Mouse (Mus musculus): ENCODE results near the gene Dok5.

DNA sequence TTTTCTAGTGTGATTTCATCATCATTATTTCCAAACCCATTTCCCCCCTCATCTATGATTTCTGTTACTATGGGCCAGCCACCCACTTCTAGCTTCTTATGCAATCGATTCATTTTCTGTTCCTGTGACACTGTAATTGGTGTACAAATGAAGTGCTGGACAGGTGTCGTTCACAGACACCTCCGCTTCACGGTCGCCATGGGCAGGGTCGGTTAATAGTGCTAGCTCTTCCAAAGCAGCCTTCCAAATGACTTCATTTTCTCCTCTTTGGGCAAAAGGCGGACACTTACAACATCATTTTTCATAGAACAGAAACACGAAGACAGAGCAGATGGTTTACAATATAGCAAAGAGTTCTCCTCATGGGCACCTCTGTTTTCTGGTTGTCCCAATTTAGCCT is 1.5 kb upstream of the Dok5 start:
- no peak for TF ChIP-seq POLR2A (IDR thresholded peaks at IDR 0.05; ENCODE audit: borderline replicate concordance, extremely low read depth, insufficient read depth, insufficient read length, poor library complexity, severe bottlenecking)
- TF ChIP-seq CTCF (IDR thresholded peaks at IDR 0.05; ENCODE audit: borderline replicate concordance, extremely low read depth, insufficient read depth, insufficient read length) = no peak

Data from brain, embryonic 14.5 days (tissue).